Mouse (Mus musculus): ENCODE data around the gene Cwc25.

DNA sequence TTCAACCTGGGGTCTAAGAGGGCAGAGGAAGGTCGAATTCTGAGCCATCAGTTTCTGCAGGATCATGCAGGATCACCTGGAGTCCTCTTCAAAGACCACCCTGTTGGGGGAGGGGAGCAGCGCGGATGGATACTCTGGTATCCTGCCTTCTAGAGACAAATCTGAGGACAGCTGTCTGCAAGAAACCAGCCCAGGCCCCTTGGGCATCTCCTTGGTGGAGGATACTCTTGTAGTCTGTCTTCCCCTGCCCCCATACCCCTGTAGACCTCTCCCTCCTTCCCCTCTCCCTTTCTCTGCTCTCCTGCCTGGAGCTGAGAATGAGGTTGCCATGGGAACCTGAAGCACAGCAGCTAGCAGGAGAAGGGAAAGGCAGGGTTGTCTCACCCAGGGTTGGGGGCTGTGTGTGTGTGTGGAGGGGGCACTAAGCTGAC lies 46.1 kb upstream of the Cwc25 start:
- TF ChIP-seq CTCF (IDR thresholded peaks at IDR 0.05; ENCODE audit: control insufficient read depth, insufficient read depth, low read length) = no peak
- no peak for TF ChIP-seq POLR2A (IDR thresholded peaks at IDR 0.05; ENCODE audit: borderline replicate concordance, control insufficient read depth, low read depth, low read length)
